Mouse (Mus musculus): ENCODE results near the gene Ugt1a10. TPM values are rescaled to one million over a fixed set of nuclear protein-coding genes. Genes with fewer than 3 reads are reported as not detected.
A peak's percentile ranks its signal among the peaks of the same experiment; 100 is the strongest.
"Not testable (repeated sequence)": the region's sequence is repeated elsewhere in the genome, so short reads cannot be mapped to it uniquely, and the experiment has no call there.

Gene Ugt1a10
- total and polyA plus RNA-seq, 2 experiments from 2014 or later, result not detected

DNA sequence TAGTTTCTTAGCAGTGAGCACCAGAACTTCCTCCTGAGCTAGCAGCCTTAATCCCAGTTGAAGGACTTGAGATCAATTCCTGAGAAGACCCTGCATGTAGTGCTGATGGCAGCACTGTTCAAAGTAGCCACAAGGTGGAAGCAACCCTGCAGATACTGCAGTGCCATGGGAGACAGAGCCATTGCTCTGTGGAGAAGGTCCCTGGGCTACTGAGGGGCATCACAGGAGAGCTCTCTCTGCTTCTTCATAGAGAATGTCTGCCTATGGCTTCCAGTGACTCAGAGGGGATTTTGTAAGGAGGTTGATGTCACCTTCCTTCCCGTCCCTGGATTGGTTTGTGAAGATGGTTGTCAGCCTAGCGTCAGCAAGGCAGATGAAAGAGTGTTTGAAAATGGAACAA, 94.9 kb downstream of the Ugt1a10 start:
- 75% methylated on average over 2 of the region's 2 CpGs for WGBS
- not testable (repeated sequence) for H3K4me2 ChIP-seq (ENCODE audit: low read depth, low read length, poor library complexity, severe bottlenecking); H3K27me3 ChIP-seq (ENCODE audit: insufficient read depth, low read length); H3K4me3 ChIP-seq (ENCODE audit: low read depth, low read length); H3K9me3 ChIP-seq (ENCODE audit: low read length); H3K4me1 ChIP-seq (ENCODE audit: insufficient read depth, low read length); H3K36me3 ChIP-seq (ENCODE audit: insufficient read depth, low read length); ATAC-seq (ENCODE audit: low FRiP score); H3K27ac ChIP-seq (ENCODE audit: low read depth, low read length); H3K9ac ChIP-seq (replicated peaks; ENCODE audit: low read length, poor library complexity, severe bottlenecking)
- peak; percentile 62 for TF ChIP-seq CTCF (IDR thresholded peaks at IDR 0.05)
- peak; percentile 36 for DNase-seq (ENCODE audit: low spot score)

DNA sequence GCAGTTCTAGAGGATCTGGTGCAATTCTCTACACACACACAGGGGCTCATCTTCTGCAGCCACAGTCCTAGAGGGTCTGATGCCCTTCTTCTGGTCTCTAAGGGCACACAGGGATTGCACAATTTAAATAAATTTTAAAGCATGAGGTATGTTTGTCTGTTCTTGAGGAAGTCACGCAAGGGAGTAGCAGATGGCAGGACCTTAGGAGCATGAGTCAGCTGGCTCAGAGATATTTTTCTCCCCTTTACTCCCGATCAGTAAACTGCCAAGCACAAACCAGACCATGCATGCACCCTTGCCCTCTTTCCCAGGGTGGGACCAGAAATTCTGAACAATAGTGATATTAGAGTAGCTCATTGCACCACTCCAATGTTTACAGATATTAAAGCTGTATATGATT, 103.2 kb downstream of the Ugt1a10 start:
- TF ChIP-seq CTCF (IDR thresholded peaks at IDR 0.05), result no peak
- no peak for ATAC-seq (ENCODE audit: low FRiP score)
- no peaks in the 10 kb centered on the region for H3K27me3 ChIP-seq (ENCODE audit: insufficient read depth, low read length)
- H3K4me3 ChIP-seq (ENCODE audit: low read depth, low read length), result no peak overlapping the region
- H3K4me1 ChIP-seq (ENCODE audit: insufficient read depth, low read length), result no peaks in the 10 kb centered on the region
- H3K9me3 ChIP-seq (ENCODE audit: low read length), result no peaks in the 10 kb centered on the region
- no peak overlapping the region for H3K9ac ChIP-seq (replicated peaks; ENCODE audit: low read length, poor library complexity, severe bottlenecking)
- no peak overlapping the region for H3K4me2 ChIP-seq (ENCODE audit: low read depth, low read length, poor library complexity, severe bottlenecking)
- no peak for DNase-seq (ENCODE audit: low spot score)
- H3K27ac ChIP-seq (ENCODE audit: low read depth, low read length), result no peak overlapping the region
- 92% methylated on average over 2 of the region's 2 CpGs for WGBS
- H3K36me3 ChIP-seq (ENCODE audit: insufficient read depth, low read length), result no peaks in the 10 kb centered on the region

DNA sequence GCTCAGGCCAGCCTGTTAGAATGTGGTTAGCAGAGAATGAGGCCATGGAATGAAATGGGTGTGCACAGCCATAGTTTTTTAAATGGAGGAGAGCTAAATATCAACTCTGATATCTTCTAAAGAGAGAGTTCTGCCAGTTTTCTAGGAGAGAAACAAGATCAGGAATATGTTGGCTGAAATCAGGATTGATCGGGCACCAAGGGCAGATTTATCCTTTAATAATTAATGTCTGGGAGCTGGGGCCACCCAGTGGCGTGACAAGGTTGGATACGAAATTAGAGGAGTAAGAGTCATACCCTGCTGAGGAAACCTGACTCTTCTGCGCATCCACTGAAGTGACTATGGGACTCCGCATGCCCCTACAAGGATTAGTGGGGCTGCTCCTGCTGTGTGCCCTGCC, 110.5 kb downstream of the Ugt1a10 start, which contains the start of gene Ugt1a5:
Gene Ugt1a5, plus strand, starts transcription at position 302 of the 400 bp plus-strand sequence.
- no peak within 1 kb of the TSS for H3K9ac ChIP-seq (replicated peaks; ENCODE audit: low read length, poor library complexity, severe bottlenecking)
- TF ChIP-seq CTCF (IDR thresholded peaks at IDR 0.05), result no peak
- H3K36me3 ChIP-seq (ENCODE audit: insufficient read depth, low read length), result no peaks in the 10 kb centered on the region
- H3K4me1 ChIP-seq (ENCODE audit: insufficient read depth, low read length), result no peaks in the 10 kb centered on the region
- no peak within 1 kb of the TSS for H3K4me3 ChIP-seq (ENCODE audit: low read depth, low read length)
- H3K27ac ChIP-seq (ENCODE audit: low read depth, low read length), result no peak within 1 kb of the TSS
- DNase-seq (ENCODE audit: low spot score) (no peak), ATAC-seq (ENCODE audit: low FRiP score) (no peak)
- WGBS, result 83% methylated on average over 5 of the region's 5 CpGs
- no peaks in the 10 kb centered on the region for H3K27me3 ChIP-seq (ENCODE audit: insufficient read depth, low read length)
- no peaks in the 10 kb centered on the region for H3K9me3 ChIP-seq (ENCODE audit: low read length)
- H3K4me2 ChIP-seq (ENCODE audit: low read depth, low read length, poor library complexity, severe bottlenecking), result no peak within 1 kb of the TSS

DNA sequence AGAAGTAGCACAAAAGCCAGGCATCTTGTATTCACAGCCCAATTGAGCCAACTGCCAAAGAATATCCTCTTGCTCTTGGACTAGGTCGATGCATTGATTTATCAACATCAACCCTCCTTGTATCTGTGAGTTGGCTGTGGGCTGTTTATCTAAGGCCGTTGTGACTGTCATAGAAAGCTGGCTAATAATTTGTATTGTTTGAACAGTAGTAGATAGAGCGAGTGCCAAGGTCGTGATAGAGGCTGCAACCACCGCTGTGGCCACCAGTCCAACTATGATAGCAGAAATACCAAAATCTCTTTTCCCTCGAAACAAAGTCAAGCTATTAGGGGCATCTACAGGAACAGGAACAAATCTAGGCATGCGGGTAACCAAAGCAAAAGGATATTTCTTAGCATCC, 117.0 kb downstream of the Ugt1a10 start:
- not testable (repeated sequence) for H3K36me3 ChIP-seq (ENCODE audit: insufficient read depth, low read length); ATAC-seq (ENCODE audit: low FRiP score)
- 97% methylated on average over 5 of the region's 7 CpGs for WGBS

DNA sequence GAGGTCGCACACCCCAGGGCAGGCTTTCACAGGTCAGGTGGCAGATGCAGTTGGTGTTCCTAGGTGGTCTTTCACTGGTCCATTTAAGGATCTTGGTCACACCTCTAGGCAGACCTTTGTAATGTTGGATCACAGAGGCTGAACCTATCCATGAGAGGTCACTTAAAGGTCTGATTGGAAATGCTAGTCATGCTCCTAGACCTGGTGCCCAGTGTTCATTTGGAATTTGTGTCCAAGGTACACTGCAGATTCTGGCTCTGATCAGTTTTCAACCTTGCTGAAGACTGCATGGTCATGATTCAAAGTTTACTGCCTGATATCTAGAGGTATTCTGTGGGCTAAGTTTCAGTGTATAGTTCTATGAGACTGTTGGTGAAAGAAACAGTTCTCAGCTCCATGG, 124.5 kb downstream of the Ugt1a10 start:
- Histone ChIP-seq H3K4me3 (ENCODE audit: low read depth, low read length) (no peak overlapping the region), H3K4me2 (ENCODE audit: low read depth, low read length, poor library complexity, severe bottlenecking) (no peak overlapping the region), H3K9me3 (ENCODE audit: low read length) (no peaks in the 10 kb centered on the region), H3K4me1 (ENCODE audit: insufficient read depth, low read length) (no peaks in the 10 kb centered on the region), H3K36me3 (ENCODE audit: insufficient read depth, low read length) (no peaks in the 10 kb centered on the region), H3K9ac (replicated peaks; ENCODE audit: low read length, poor library complexity, severe bottlenecking) (no peak overlapping the region), H3K27ac (ENCODE audit: low read depth, low read length) (no peak overlapping the region), H3K27me3 (ENCODE audit: insufficient read depth, low read length) (no peaks in the 10 kb centered on the region)
- 100% methylated on average over 1 of the region's 1 CpGs for WGBS
- DNase-seq (ENCODE audit: low spot score), result no peak
- TF ChIP-seq CTCF (IDR thresholded peaks at IDR 0.05), result no peak
- no peak for ATAC-seq (ENCODE audit: low FRiP score)

More for the DNA sequence above, 117.0 kb downstream of the Ugt1a10 start:
- H3K27me3 ChIP-seq (ENCODE audit: insufficient read depth, low read length); H3K9ac ChIP-seq (replicated peaks; ENCODE audit: low read length, poor library complexity, severe bottlenecking); H3K27ac ChIP-seq (ENCODE audit: low read depth, low read length); H3K4me1 ChIP-seq (ENCODE audit: insufficient read depth, low read length); H3K4me3 ChIP-seq (ENCODE audit: low read depth, low read length); H3K9me3 ChIP-seq (ENCODE audit: low read length); H3K4me2 ChIP-seq (ENCODE audit: low read depth, low read length, poor library complexity, severe bottlenecking); DNase-seq (ENCODE audit: low spot score): not testable (repeated sequence)

DNA sequence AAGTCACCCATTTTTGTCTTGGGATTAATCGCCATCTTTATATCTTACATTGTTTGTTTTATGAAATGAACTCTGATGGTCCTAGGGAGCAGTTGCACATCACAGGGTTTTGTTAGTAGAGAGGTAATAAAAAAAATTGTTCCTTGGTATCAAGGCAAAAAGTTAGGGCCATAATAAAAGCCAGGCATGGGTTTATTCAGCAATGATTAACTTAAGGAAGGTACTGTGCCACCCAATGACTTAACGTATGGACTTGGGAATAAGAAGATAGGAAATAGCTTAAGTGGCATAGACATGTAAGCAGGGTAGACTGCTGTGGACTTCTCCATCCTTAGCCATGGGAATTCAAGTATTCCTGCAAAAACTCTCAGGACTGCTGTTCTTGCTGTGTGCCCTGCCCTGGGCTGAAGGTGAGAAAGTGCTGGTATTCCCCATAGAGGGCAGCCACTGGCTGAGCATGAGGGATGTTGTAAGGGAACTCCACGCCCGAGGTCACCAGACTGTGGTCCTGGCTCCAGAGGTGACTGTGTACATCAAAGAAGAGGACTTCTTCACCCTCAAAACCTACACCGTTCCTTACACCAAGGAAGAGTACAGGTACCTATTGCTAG, 131.2 kb downstream of the Ugt1a10 start:
- no peaks in the 10 kb centered on the region for H3K27me3 ChIP-seq (ENCODE audit: insufficient read depth, low read length)
- no peak overlapping the region for H3K4me3 ChIP-seq (ENCODE audit: low read depth, low read length)
- H3K4me2 ChIP-seq (ENCODE audit: low read depth, low read length, poor library complexity, severe bottlenecking), result no peak overlapping the region
- H3K9ac ChIP-seq (replicated peaks; ENCODE audit: low read length, poor library complexity, severe bottlenecking), result no peak overlapping the region
- TF ChIP-seq CTCF (IDR thresholded peaks at IDR 0.05), result no peak
- ATAC-seq (ENCODE audit: low FRiP score) (no peak), DNase-seq (ENCODE audit: low spot score) (no peak)
- no peak overlapping the region for H3K27ac ChIP-seq (ENCODE audit: low read depth, low read length)
- no peaks in the 10 kb centered on the region for H3K4me1 ChIP-seq (ENCODE audit: insufficient read depth, low read length)
- 91% methylated on average over 5 of the region's 5 CpGs for WGBS
- H3K9me3 ChIP-seq (ENCODE audit: low read length), result no peaks in the 10 kb centered on the region
- H3K36me3 ChIP-seq (ENCODE audit: insufficient read depth, low read length), result no peaks in the 10 kb centered on the region
